Mouse (Mus musculus): Measurements from ENCODE around the gene Uhrf1bp1.
A peak's percentile ranks its signal among the peaks of the same experiment; 100 is the strongest.

DNA sequence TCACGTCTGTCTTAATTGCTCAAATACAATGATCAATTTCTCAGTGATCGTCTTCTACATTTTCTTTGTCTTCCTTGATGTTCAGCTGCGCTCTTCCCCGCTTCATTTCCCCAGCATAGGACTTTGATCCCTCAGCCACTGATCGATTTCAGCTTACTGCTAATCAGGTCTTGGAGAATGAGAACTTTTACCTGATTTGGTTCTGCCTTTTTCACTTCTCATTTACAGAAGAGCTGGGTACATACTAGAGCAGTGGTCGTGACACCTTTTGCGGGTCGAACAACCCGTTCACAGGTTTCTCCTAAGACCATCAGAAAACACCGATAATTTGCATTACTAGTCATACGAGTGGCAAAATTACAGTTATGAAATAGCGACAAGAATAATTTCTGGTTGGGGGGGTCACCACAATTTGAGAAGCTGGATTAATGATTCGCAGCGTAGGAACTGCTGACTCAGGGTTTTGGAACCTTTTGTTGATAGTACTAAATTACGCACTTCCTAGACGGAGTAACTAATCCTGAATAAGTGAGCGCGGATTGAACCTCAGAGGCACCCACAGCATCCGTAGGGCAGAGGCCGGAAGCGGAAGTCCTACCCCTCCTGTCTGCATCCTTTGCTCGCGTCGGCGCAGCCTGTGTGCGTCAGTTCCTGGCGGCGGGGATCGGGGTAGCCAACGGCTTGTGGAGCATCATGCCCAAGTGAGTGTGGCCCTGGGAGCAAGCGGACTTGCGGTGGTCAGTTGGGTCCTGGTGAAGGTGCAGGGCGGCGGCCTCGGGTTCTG is 16.6 kb upstream of the Uhrf1bp1 start:
- TF ChIP-seq CTCF (IDR thresholded peaks at IDR 0.05; ENCODE audit: extremely low read depth, insufficient read depth, low read length) (no peak), POLR2A (IDR thresholded peaks at IDR 0.05; ENCODE audit: extremely low read depth, insufficient read depth, low read length) (peak; percentile 71; the same call in 1 of the 2 replicates)

Data from cortical plate, adult 2 months (tissue).